Mouse (Mus musculus) CH12.LX (cell line): ENCODE results near the gene Tha1. TPM values are rescaled to one million over a fixed set of nuclear protein-coding genes. Genes with fewer than 3 reads are reported as not detected.

Experiments
- DNase-seq: peaks from one replicate; pipeline ENCODE4 v3.0.0-alpha.2; 2013; ENCODE audit errors: extremely low read depth
- H3K27ac ChIP-seq: 2 replicates; pipeline ENCODE4 v1.5.1; 2012; ENCODE audit warnings: low read depth, mild to moderate bottlenecking, control low read depth, moderate library complexity; ENCODE audit not compliant: insufficient read depth
- H3K27me3 ChIP-seq: replicated peaks from 2 replicates; pipeline ENCODE3; 2012; ENCODE audit warnings: inconsistent platforms
- H3K36me3 ChIP-seq, 2 experiments: replicated peaks in 1 of 2; 2 replicates each; pipeline versions ENCODE3 to v1.6.1; 2012; ENCODE audit warnings: inconsistent platforms in 1 of 2, low read length in 1 of 2, mild to moderate bottlenecking in 1 of 2, mixed read lengths in 1 of 2, moderate library complexity in 1 of 2; ENCODE audit not compliant: control insufficient read depth in 1 of 2, insufficient read depth in 1 of 2
- H3K4me1 ChIP-seq, 2 experiments: 2 replicates each; pipeline ENCODE4 v1.6.1; 2012; ENCODE audit warnings: inconsistent platforms in 1 of 2, moderate library complexity in 1 of 2; ENCODE audit not compliant: insufficient read depth in 2 of 2, control insufficient read depth in 1 of 2
- H3K4me2 ChIP-seq: 2 replicates; pipeline ENCODE4 v1.6.1; 2012; ENCODE audit warnings: low read depth, mild to moderate bottlenecking, control low read depth; ENCODE audit not compliant: poor library complexity, insufficient read depth, severe bottlenecking
- H3K4me3 ChIP-seq, 3 experiments: fragments of 150-350 bp in 1 of 3; sonication (generic) in 1 of 3; replicated peaks in 1 of 3; 2 replicates each; pipeline versions ENCODE3 to v1.5.1; 2011 to 2012; ENCODE audit warnings: low read depth in 2 of 3, low read length in 2 of 3, mild to moderate bottlenecking in 2 of 3, moderate library complexity in 2 of 3, control low read depth in 1 of 3, improper control_type of control experiment in 1 of 3, inconsistent platforms in 1 of 3, mixed read lengths in 1 of 3; ENCODE audit not compliant: poor library complexity in 1 of 3
- H3K79me2 ChIP-seq: replicated peaks from 2 replicates; pipeline ENCODE4 v1.6.1; 2012; ENCODE audit warnings: mild to moderate bottlenecking, moderate library complexity; ENCODE audit not compliant: control insufficient read depth, poor library complexity, insufficient read depth, severe bottlenecking; ENCODE audit errors: extremely low read depth
- H3K9ac ChIP-seq: 2 replicates; pipeline ENCODE4 v1.6.1; 2012; ENCODE audit warnings: low read depth, mild to moderate bottlenecking, control low read depth, moderate library complexity; ENCODE audit not compliant: insufficient read depth
- H3K9me3 ChIP-seq: replicated peaks from 2 replicates; pipeline ENCODE3; 2012; ENCODE audit warnings: low read length, inconsistent platforms, mixed read lengths
- BHLHE40 ChIP-seq: IDR thresholded peaks from 2 replicates; pipeline ENCODE4 v1.6.1; 2011; ENCODE audit warnings: mild to moderate bottlenecking, low read depth, low read length, improper control_type of control experiment
- CHD1 ChIP-seq: IDR thresholded peaks from 2 replicates; pipeline ENCODE4 v1.6.1; 2012; ENCODE audit warnings: low read depth, low read length, improper control_type of control experiment, inconsistent platforms
- CHD2 ChIP-seq: IDR thresholded peaks from 2 replicates; pipeline ENCODE4 v1.6.1; 2011; ENCODE audit warnings: low read length, improper control_type of control experiment
- CTCF ChIP-seq, 2 experiments: IDR thresholded peaks in 1 of 2; conservative IDR thresholded peaks in 1 of 2; 2 replicates each; pipeline ENCODE4 v1.5.1; 2011 to 2012; ENCODE audit warnings: low read depth in 2 of 2, low read length in 2 of 2, improper control_type of control experiment in 1 of 2, inconsistent platforms in 1 of 2, mild to moderate bottlenecking in 1 of 2, moderate library complexity in 1 of 2
- E2F4 ChIP-seq: IDR thresholded peaks from 2 replicates; pipeline ENCODE4 v1.6.1; 2011; ENCODE audit warnings: low read depth, low read length, improper control_type of control experiment; ENCODE audit not compliant: insufficient replicate concordance
- ELF1 ChIP-seq: IDR thresholded peaks from 2 replicates; pipeline ENCODE4 v1.6.1; 2014; ENCODE audit warnings: low read depth, mild to moderate bottlenecking, inconsistent platforms, low read length, improper control_type of control experiment
- EP300 ChIP-seq: IDR thresholded peaks from 2 replicates; pipeline ENCODE4 v1.6.1; 2011; ENCODE audit warnings: low read length, improper control_type of control experiment
- ETS1 ChIP-seq: conservative IDR thresholded peaks from 2 replicates; pipeline ENCODE4 v1.6.1; 2012; ENCODE audit warnings: low read depth, mild to moderate bottlenecking, inconsistent platforms, low read length, improper control_type of control experiment, moderate library complexity
- GABPA ChIP-seq: IDR thresholded peaks from 2 replicates; pipeline ENCODE4 v1.6.1; 2012; ENCODE audit warnings: low read depth, low read length, improper control_type of control experiment, inconsistent platforms; ENCODE audit not compliant: insufficient replicate concordance
- HCFC1 ChIP-seq: IDR thresholded peaks from 2 replicates; pipeline ENCODE4 v1.6.1; 2012; ENCODE audit warnings: low read depth, mild to moderate bottlenecking, inconsistent platforms, low read length, improper control_type of control experiment
- IRF4 ChIP-seq: IDR thresholded peaks from 2 replicates; pipeline ENCODE4 v1.6.1; 2014; ENCODE audit warnings: low read depth, mild to moderate bottlenecking, inconsistent platforms, low read length, improper control_type of control experiment
- JUN ChIP-seq: IDR thresholded peaks from 2 replicates; pipeline ENCODE4 v1.6.1; 2011; ENCODE audit warnings: low read depth, mild to moderate bottlenecking, low read length, improper control_type of control experiment, moderate library complexity; ENCODE audit not compliant: insufficient read depth
- JUND ChIP-seq: conservative IDR thresholded peaks from 2 replicates; pipeline ENCODE4 v1.6.1; 2011; ENCODE audit warnings: low read depth, low read length, improper control_type of control experiment
- KAT2A ChIP-seq: IDR thresholded peaks from 2 replicates; pipeline ENCODE4 v1.6.1; 2012; ENCODE audit warnings: low read length, improper control_type of control experiment, inconsistent platforms; ENCODE audit not compliant: insufficient replicate concordance
- MAFK ChIP-seq: IDR thresholded peaks from 2 replicates; pipeline ENCODE4 v1.6.1; 2011; ENCODE audit warnings: low read length, improper control_type of control experiment; ENCODE audit not compliant: insufficient replicate concordance
- MAX ChIP-seq: IDR thresholded peaks from 2 replicates; pipeline ENCODE4 v1.6.1; 2011; ENCODE audit warnings: low read length, improper control_type of control experiment
- MAZ ChIP-seq: IDR thresholded peaks from 2 replicates; pipeline ENCODE4 v1.6.1; 2012; ENCODE audit warnings: low read depth, mild to moderate bottlenecking, inconsistent platforms, low read length, improper control_type of control experiment, moderate library complexity
- MEF2A ChIP-seq: IDR thresholded peaks from 2 replicates; pipeline ENCODE4 v1.6.1; 2014; ENCODE audit warnings: low read depth, mild to moderate bottlenecking, inconsistent platforms, low read length, improper control_type of control experiment, borderline replicate concordance
- MXI1 ChIP-seq: IDR thresholded peaks from 2 replicates; pipeline ENCODE4 v1.6.1; 2011; ENCODE audit warnings: mild to moderate bottlenecking, low read depth, low read length, improper control_type of control experiment
- MYC ChIP-seq: IDR thresholded peaks from 2 replicates; pipeline ENCODE4 v1.6.1; 2011; ENCODE audit warnings: low read depth, mild to moderate bottlenecking, improper control_type of control experiment, low read length
- NELFE ChIP-seq: IDR thresholded peaks from 2 replicates; pipeline ENCODE4 v1.6.1; 2011; ENCODE audit warnings: low read depth, low read length, improper control_type of control experiment
- NRF1 ChIP-seq: IDR thresholded peaks from 2 replicates; pipeline ENCODE4 v1.6.1; 2014; ENCODE audit warnings: low read depth, mild to moderate bottlenecking, inconsistent platforms, low read length, improper control_type of control experiment, moderate library complexity
- PAX5 ChIP-seq: IDR thresholded peaks from 2 replicates; pipeline ENCODE4 v1.6.1; 2012; ENCODE audit warnings: low read length, inconsistent platforms, mixed read lengths
- POLR2A ChIP-seq: IDR thresholded peaks from 2 replicates; pipeline ENCODE4 v1.6.1; 2011; ENCODE audit warnings: low read depth, mild to moderate bottlenecking, improper control_type of control experiment, low read length
- POLR2AphosphoS2 ChIP-seq: IDR thresholded peaks from 2 replicates; pipeline ENCODE4 v1.6.1; 2011; ENCODE audit warnings: low read depth, low read length, improper control_type of control experiment
- RAD21 ChIP-seq: IDR thresholded peaks from 2 replicates; pipeline ENCODE4 v1.6.1; 2011; ENCODE audit warnings: low read depth, mild to moderate bottlenecking, low read length, improper control_type of control experiment, moderate library complexity
- RCOR1 ChIP-seq: conservative IDR thresholded peaks from 2 replicates; pipeline ENCODE4 v1.6.1; 2012; ENCODE audit warnings: low read depth, mild to moderate bottlenecking, inconsistent platforms, low read length, improper control_type of control experiment
- SIN3A ChIP-seq: IDR thresholded peaks from 2 replicates; pipeline ENCODE4 v1.6.1; 2012; ENCODE audit warnings: low read length, improper control_type of control experiment, inconsistent platforms
- SMC3 ChIP-seq: IDR thresholded peaks from 2 replicates; pipeline ENCODE4 v1.6.1; 2011; ENCODE audit warnings: low read depth, low read length, improper control_type of control experiment
- TBP ChIP-seq: conservative IDR thresholded peaks from 2 replicates; pipeline ENCODE4 v1.6.1; 2011; ENCODE audit warnings: low read depth, low read length, improper control_type of control experiment
- TCF12 ChIP-seq: IDR thresholded peaks from 2 replicates; pipeline ENCODE4 v1.6.1; 2014; ENCODE audit warnings: low read depth, mild to moderate bottlenecking, inconsistent platforms, low read length, improper control_type of control experiment
- UBTF ChIP-seq: IDR thresholded peaks from 2 replicates; pipeline ENCODE4 v1.6.1; 2012; ENCODE audit warnings: low read depth, mild to moderate bottlenecking, inconsistent platforms, low read length, improper control_type of control experiment, moderate library complexity
- USF1 ChIP-seq: IDR thresholded peaks from 2 replicates; pipeline ENCODE4 v1.6.1; 2014; ENCODE audit warnings: low read depth, mild to moderate bottlenecking, inconsistent platforms, low read length, improper control_type of control experiment
- USF2 ChIP-seq: conservative IDR thresholded peaks from 2 replicates; pipeline ENCODE4 v1.6.1; 2011; ENCODE audit warnings: low read depth, low read length, improper control_type of control experiment
- ZC3H11A ChIP-seq: IDR thresholded peaks from 2 replicates; pipeline ENCODE4 v1.6.1; 2012; ENCODE audit warnings: low read depth, mild to moderate bottlenecking, inconsistent platforms, low read length, improper control_type of control experiment
- ZKSCAN1 ChIP-seq: IDR thresholded peaks from 2 replicates; pipeline ENCODE4 v1.6.1; 2012; ENCODE audit warnings: low read depth, inconsistent platforms, low read length, improper control_type of control experiment, borderline replicate concordance
- ZMIZ1 ChIP-seq: IDR thresholded peaks from 2 replicates; pipeline ENCODE4 v1.6.1; 2012; ENCODE audit warnings: low read depth, mild to moderate bottlenecking, inconsistent platforms, low read length, improper control_type of control experiment
- ZNF384 ChIP-seq: IDR thresholded peaks from 2 replicates; pipeline ENCODE4 v1.6.1; 2012; ENCODE audit warnings: low read depth, low read length, improper control_type of control experiment, inconsistent platforms
- dilution Hi-C: fragments of 300-500 bp; cut with MboI; formaldehyde crosslinking; loops from 2 replicates; pipeline ENCODE4 v1.14.3; 2020; ENCODE audit warnings: low sequenced_read_pairs; ENCODE audit not compliant: extremely low pct_unique_long_range_greater_than_20kb, extremely low pct_ligation_motif_present
- in situ Hi-C: fragments of 300-500 bp; cut with MboI; formaldehyde crosslinking; loops from 3 replicates; pipeline ENCODE4 v1.14.3; 2019; ENCODE audit warnings: low sequenced_read_pairs, low pct_ligation_motif_present, low pct_unique_long_range_greater_than_20kb, mixed read lengths
- polyA plus RNA-seq: library from polyadenylated mRNA; unstranded; fragments of >175 nt; gene quantifications from 2 replicates; pipeline ENCODE4 v1.2.1, GENCODE M21; 2012; ENCODE audit warnings: low read depth; ENCODE audit not compliant: insufficient read length
- total RNA-seq, 2 experiments: library from RNA; depleted of rRNA; stranded (reverse); fragments of 300-350 nt in 1 of 2; fragments of >200 nt in 1 of 2; gene quantifications; 2 replicates each; pipeline ENCODE4 v1.2.3; 2012 to 2014

Tha1 gene
- total and polyA plus RNA-seq, 3 experiments, result not detected

GRCm38 (mm10) chr11:117902282-117902681, 29.0 kb upstream of the Tha1 start:
- Histone ChIP-seq H3K4me3 (no peak overlapping the region), H3K27me3 (peaks cover 29% of the 10 kb centered on the region), H3K9me3 (peaks cover 10% of the 10 kb centered on the region), H3K9ac (no peak overlapping the region), H3K36me3 (no peaks in the 10 kb centered on the region), H3K27ac (no peak overlapping the region), H3K79me2 (no peaks in the 10 kb centered on the region), H3K4me1 (peaks cover 16 to 31% of the 10 kb centered on the region in 2 experiments), H3K4me2 (0 out of 2 replicates have a peak overlapping the region, but pooled peaks have one; percentile 11)
- dilution Hi-C loops, result no loop called here
- TF ChIP-seq TBP (no peak), MAX (no peak), IRF4 (peak; percentile 60), RAD21 (no peak), UBTF (no peak), NELFE (no peak), TCF12 (peak; percentile 92), USF2 (no peak), SIN3A (no peak), JUN (no peak), ZC3H11A (no peak), ZNF384 (no peak), ZKSCAN1 (no peak), HCFC1 (no peak), CHD1 (no peak), EP300 (peak; percentile 60; the same call in 1 of the 2 replicates), ZMIZ1 (no peak), MYC (no peak), POLR2A (no peak), POLR2AphosphoS2 (no peak), KAT2A (peak; percentile 64; the same call in 1 of the 2 replicates), CHD2 (peak; percentile 84), BHLHE40 (peak; percentile 49; the same call in 1 of the 2 replicates), PAX5 (no peak), MAFK (0 out of 2 replicates have a peak, but pooled peaks have one; percentile 18), MXI1 (0 out of 2 replicates have a peak, but pooled peaks have one; percentile 52), ELF1 (no peak), ETS1 (peak; percentile 73), MAZ (no peak), SMC3 (peak; percentile 25), E2F4 (no peak), GABPA (no peak), RCOR1 (no peak), CTCF (conservative IDR thresholded peaks at IDR 0.05 in 1 of 2, IDR thresholded peaks at IDR 0.05 in 1 of 2; ENCODE audit: low read depth in 2 of 2, low read length in 2 of 2) (no peak), MEF2A (peak; percentile 73), USF1 (no peak), JUND (no peak), NRF1 (no peak)
- in situ Hi-C loops, result no loop called here
- peak; percentile 63 for DNase-seq
